Mouse (Mus musculus) CH12.LX (cell line): ENCODE measurements around the gene Epas1. TPM values are rescaled to one million over a fixed set of nuclear protein-coding genes. Genes with fewer than 3 reads are reported as not detected.

Source experiments
- DNase-seq: peaks from one replicate; pipeline ENCODE4 v3.0.0-alpha.2; 2013; ENCODE audit errors: extremely low read depth
- H3K27ac ChIP-seq: 2 replicates; pipeline ENCODE4 v1.5.1; 2012; ENCODE audit warnings: low read depth, mild to moderate bottlenecking, control low read depth, moderate library complexity; ENCODE audit not compliant: insufficient read depth
- H3K27me3 ChIP-seq: replicated peaks from 2 replicates; pipeline ENCODE3; 2012; ENCODE audit warnings: inconsistent platforms
- H3K36me3 ChIP-seq, 2 experiments: replicated peaks in 1 of 2; 2 replicates each; pipeline versions ENCODE3 to v1.6.1; 2012; ENCODE audit warnings: inconsistent platforms in 1 of 2, low read length in 1 of 2, mild to moderate bottlenecking in 1 of 2, mixed read lengths in 1 of 2, moderate library complexity in 1 of 2; ENCODE audit not compliant: control insufficient read depth in 1 of 2, insufficient read depth in 1 of 2
- H3K4me1 ChIP-seq, 2 experiments: 2 replicates each; pipeline ENCODE4 v1.6.1; 2012; ENCODE audit warnings: inconsistent platforms in 1 of 2, moderate library complexity in 1 of 2; ENCODE audit not compliant: insufficient read depth in 2 of 2, control insufficient read depth in 1 of 2
- H3K4me2 ChIP-seq: 2 replicates; pipeline ENCODE4 v1.6.1; 2012; ENCODE audit warnings: low read depth, mild to moderate bottlenecking, control low read depth; ENCODE audit not compliant: poor library complexity, insufficient read depth, severe bottlenecking
- H3K4me3 ChIP-seq, 3 experiments: fragments of 150-350 bp in 1 of 3; sonication (generic) in 1 of 3; replicated peaks in 1 of 3; 2 replicates each; pipeline versions ENCODE3 to v1.5.1; 2011 to 2012; ENCODE audit warnings: low read depth in 2 of 3, low read length in 2 of 3, mild to moderate bottlenecking in 2 of 3, moderate library complexity in 2 of 3, control low read depth in 1 of 3, improper control_type of control experiment in 1 of 3, inconsistent platforms in 1 of 3, mixed read lengths in 1 of 3; ENCODE audit not compliant: poor library complexity in 1 of 3
- H3K79me2 ChIP-seq: replicated peaks from 2 replicates; pipeline ENCODE4 v1.6.1; 2012; ENCODE audit warnings: mild to moderate bottlenecking, moderate library complexity; ENCODE audit not compliant: control insufficient read depth, poor library complexity, insufficient read depth, severe bottlenecking; ENCODE audit errors: extremely low read depth
- H3K9ac ChIP-seq: 2 replicates; pipeline ENCODE4 v1.6.1; 2012; ENCODE audit warnings: low read depth, mild to moderate bottlenecking, control low read depth, moderate library complexity; ENCODE audit not compliant: insufficient read depth
- H3K9me3 ChIP-seq: replicated peaks from 2 replicates; pipeline ENCODE3; 2012; ENCODE audit warnings: low read length, inconsistent platforms, mixed read lengths
- BHLHE40 ChIP-seq: IDR thresholded peaks from 2 replicates; pipeline ENCODE4 v1.6.1; 2011; ENCODE audit warnings: mild to moderate bottlenecking, low read depth, low read length, improper control_type of control experiment
- CTCF ChIP-seq, 2 experiments: IDR thresholded peaks in 1 of 2; conservative IDR thresholded peaks in 1 of 2; 2 replicates each; pipeline ENCODE4 v1.5.1; 2011 to 2012; ENCODE audit warnings: low read depth in 2 of 2, low read length in 2 of 2, improper control_type of control experiment in 1 of 2, inconsistent platforms in 1 of 2, mild to moderate bottlenecking in 1 of 2, moderate library complexity in 1 of 2
- ELF1 ChIP-seq: IDR thresholded peaks from 2 replicates; pipeline ENCODE4 v1.6.1; 2014; ENCODE audit warnings: low read depth, mild to moderate bottlenecking, inconsistent platforms, low read length, improper control_type of control experiment
- EP300 ChIP-seq: IDR thresholded peaks from 2 replicates; pipeline ENCODE4 v1.6.1; 2011; ENCODE audit warnings: low read length, improper control_type of control experiment
- GABPA ChIP-seq: IDR thresholded peaks from 2 replicates; pipeline ENCODE4 v1.6.1; 2012; ENCODE audit warnings: low read depth, low read length, improper control_type of control experiment, inconsistent platforms; ENCODE audit not compliant: insufficient replicate concordance
- HCFC1 ChIP-seq: IDR thresholded peaks from 2 replicates; pipeline ENCODE4 v1.6.1; 2012; ENCODE audit warnings: low read depth, mild to moderate bottlenecking, inconsistent platforms, low read length, improper control_type of control experiment
- IRF4 ChIP-seq: IDR thresholded peaks from 2 replicates; pipeline ENCODE4 v1.6.1; 2014; ENCODE audit warnings: low read depth, mild to moderate bottlenecking, inconsistent platforms, low read length, improper control_type of control experiment
- JUN ChIP-seq: IDR thresholded peaks from 2 replicates; pipeline ENCODE4 v1.6.1; 2011; ENCODE audit warnings: low read depth, mild to moderate bottlenecking, low read length, improper control_type of control experiment, moderate library complexity; ENCODE audit not compliant: insufficient read depth
- JUND ChIP-seq: conservative IDR thresholded peaks from 2 replicates; pipeline ENCODE4 v1.6.1; 2011; ENCODE audit warnings: low read depth, low read length, improper control_type of control experiment
- KAT2A ChIP-seq: IDR thresholded peaks from 2 replicates; pipeline ENCODE4 v1.6.1; 2012; ENCODE audit warnings: low read length, improper control_type of control experiment, inconsistent platforms; ENCODE audit not compliant: insufficient replicate concordance
- MAZ ChIP-seq: IDR thresholded peaks from 2 replicates; pipeline ENCODE4 v1.6.1; 2012; ENCODE audit warnings: low read depth, mild to moderate bottlenecking, inconsistent platforms, low read length, improper control_type of control experiment, moderate library complexity
- MEF2A ChIP-seq: IDR thresholded peaks from 2 replicates; pipeline ENCODE4 v1.6.1; 2014; ENCODE audit warnings: low read depth, mild to moderate bottlenecking, inconsistent platforms, low read length, improper control_type of control experiment, borderline replicate concordance
- NELFE ChIP-seq: IDR thresholded peaks from 2 replicates; pipeline ENCODE4 v1.6.1; 2011; ENCODE audit warnings: low read depth, low read length, improper control_type of control experiment
- PAX5 ChIP-seq: IDR thresholded peaks from 2 replicates; pipeline ENCODE4 v1.6.1; 2012; ENCODE audit warnings: low read length, inconsistent platforms, mixed read lengths
- RAD21 ChIP-seq: IDR thresholded peaks from 2 replicates; pipeline ENCODE4 v1.6.1; 2011; ENCODE audit warnings: low read depth, mild to moderate bottlenecking, low read length, improper control_type of control experiment, moderate library complexity
- SIN3A ChIP-seq: IDR thresholded peaks from 2 replicates; pipeline ENCODE4 v1.6.1; 2012; ENCODE audit warnings: low read length, improper control_type of control experiment, inconsistent platforms
- SMC3 ChIP-seq: IDR thresholded peaks from 2 replicates; pipeline ENCODE4 v1.6.1; 2011; ENCODE audit warnings: low read depth, low read length, improper control_type of control experiment
- TBP ChIP-seq: conservative IDR thresholded peaks from 2 replicates; pipeline ENCODE4 v1.6.1; 2011; ENCODE audit warnings: low read depth, low read length, improper control_type of control experiment
- UBTF ChIP-seq: IDR thresholded peaks from 2 replicates; pipeline ENCODE4 v1.6.1; 2012; ENCODE audit warnings: low read depth, mild to moderate bottlenecking, inconsistent platforms, low read length, improper control_type of control experiment, moderate library complexity
- USF1 ChIP-seq: IDR thresholded peaks from 2 replicates; pipeline ENCODE4 v1.6.1; 2014; ENCODE audit warnings: low read depth, mild to moderate bottlenecking, inconsistent platforms, low read length, improper control_type of control experiment
- USF2 ChIP-seq: conservative IDR thresholded peaks from 2 replicates; pipeline ENCODE4 v1.6.1; 2011; ENCODE audit warnings: low read depth, low read length, improper control_type of control experiment
- dilution Hi-C: fragments of 300-500 bp; cut with MboI; formaldehyde crosslinking; loops from 2 replicates; pipeline ENCODE4 v1.14.3; 2020; ENCODE audit warnings: low sequenced_read_pairs; ENCODE audit not compliant: extremely low pct_unique_long_range_greater_than_20kb, extremely low pct_ligation_motif_present
- in situ Hi-C: fragments of 300-500 bp; cut with MboI; formaldehyde crosslinking; loops from 3 replicates; pipeline ENCODE4 v1.14.3; 2019; ENCODE audit warnings: low sequenced_read_pairs, low pct_ligation_motif_present, low pct_unique_long_range_greater_than_20kb, mixed read lengths
- polyA plus RNA-seq: library from polyadenylated mRNA; unstranded; fragments of >175 nt; gene quantifications from 2 replicates; pipeline ENCODE4 v1.2.1, GENCODE M21; 2012; ENCODE audit warnings: low read depth; ENCODE audit not compliant: insufficient read length
- total RNA-seq, 2 experiments: library from RNA; depleted of rRNA; stranded (reverse); fragments of 300-350 nt in 1 of 2; fragments of >200 nt in 1 of 2; gene quantifications; 2 replicates each; pipeline ENCODE4 v1.2.3; 2012 to 2014

Gene Epas1
- total and polyA plus RNA-seq, 3 experiments: 0.08 to 0.14 (median 0.11) TPM

DNA sequence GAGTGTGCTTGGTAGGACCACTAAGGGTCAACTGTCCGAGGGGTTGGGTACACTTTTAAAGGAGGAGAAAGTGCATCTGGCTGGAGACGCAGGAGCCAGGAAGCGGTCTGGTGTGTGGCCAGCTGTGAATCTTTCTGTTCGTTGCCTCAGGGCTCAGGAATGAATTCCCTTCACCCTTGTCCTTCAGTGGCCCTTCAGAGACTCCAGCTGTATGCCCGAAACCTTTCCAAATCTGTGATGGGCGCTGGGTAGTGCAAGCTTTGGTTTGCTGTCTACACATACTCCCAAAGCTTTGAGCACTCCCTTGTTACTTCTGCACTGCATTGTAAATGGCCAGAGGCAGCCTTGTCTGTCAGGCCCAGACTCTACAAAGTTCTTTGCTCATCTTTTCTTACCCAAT is 15.0 kb upstream of the Epas1 start:
- no peaks in the 10 kb centered on the region for H3K36me3 ChIP-seq
- H3K4me1 ChIP-seq: peaks cover 2 to 3% of the 10 kb centered on the region in 2 experiments; a peak in 2 of 4 replicates
- no peak overlapping the region for H3K9ac ChIP-seq
- dilution Hi-C loops (no loop called here), in situ Hi-C loops (no loop called here)
- H3K79me2 ChIP-seq: no peaks in the 10 kb centered on the region
- DNase-seq: no peak
- no peak overlapping the region for H3K4me3 ChIP-seq
- no peaks in the 10 kb centered on the region for H3K27me3 ChIP-seq
- no peak overlapping the region for H3K4me2 ChIP-seq
- H3K9me3 ChIP-seq: no peaks in the 10 kb centered on the region
- TF ChIP-seq CTCF (conservative IDR thresholded peaks at IDR 0.05 in 1 of 2, IDR thresholded peaks at IDR 0.05 in 1 of 2; ENCODE audit: low read depth in 2 of 2, low read length in 2 of 2): no peak
- no peak for TF ChIP-seq GABPA
- no peak for TF ChIP-seq MAZ
- no peak for TF ChIP-seq PAX5
- no peak for TF ChIP-seq JUN
- no peak for TF ChIP-seq HCFC1
- TF ChIP-seq USF2: no peak
- no peak for TF ChIP-seq IRF4
- no peak for TF ChIP-seq USF1
- TF ChIP-seq BHLHE40: no peak
- no peak for TF ChIP-seq NELFE
- TF ChIP-seq JUND: no peak
- no peak for TF ChIP-seq KAT2A
- TF ChIP-seq ELF1: no peak
- no peak for TF ChIP-seq SIN3A
- TF ChIP-seq TBP: no peak
- TF ChIP-seq EP300: no peak
- TF ChIP-seq UBTF: no peak
- no peak for TF ChIP-seq RAD21
- H3K27ac ChIP-seq: no peak overlapping the region

DNA sequence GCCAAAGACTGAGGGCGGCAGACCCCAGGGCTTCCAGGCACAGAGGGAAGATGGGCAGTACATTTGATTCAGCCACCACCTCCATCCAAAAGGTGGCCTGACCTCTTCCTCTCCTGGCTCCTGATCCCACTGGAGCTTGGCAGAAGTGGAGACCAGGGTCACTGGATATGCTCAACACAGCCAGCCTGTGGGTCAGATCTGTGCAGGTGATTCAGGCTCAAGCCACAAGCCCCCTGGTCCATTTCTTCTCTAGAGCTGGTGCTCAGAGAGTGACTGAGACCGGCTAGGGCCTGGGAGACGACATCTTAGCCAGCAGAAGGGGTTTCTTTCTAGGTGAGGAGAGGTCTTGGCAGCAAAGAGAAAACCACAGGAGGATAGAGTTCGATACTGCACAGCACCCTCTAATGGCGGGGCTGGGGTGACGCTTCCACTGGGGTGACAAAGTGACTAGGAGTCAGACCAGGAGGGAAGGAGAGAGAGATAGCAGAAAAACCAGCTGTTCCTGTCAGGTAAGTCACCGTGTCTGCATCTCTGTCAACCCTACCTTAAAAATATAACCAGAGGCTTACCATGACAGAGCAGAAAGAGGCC is 10.1 kb upstream of the Epas1 start:
- in situ Hi-C loops (no loop called here), dilution Hi-C loops (no loop called here)
- Histone ChIP-seq H3K79me2 (no peaks in the 10 kb centered on the region), H3K36me3 (no peaks in the 10 kb centered on the region), H3K9me3 (no peaks in the 10 kb centered on the region), H3K4me1 (0 out of 4 replicates have a peak, but pooled peaks cover 0 to 2% of the 10 kb centered on the region in 2 experiments), H3K27me3 (no peaks in the 10 kb centered on the region), H3K4me3 (no peak overlapping the region), H3K4me2 (no peak overlapping the region), H3K27ac (no peak overlapping the region), H3K9ac (no peak overlapping the region)
- DNase-seq: peak; percentile 19
- TF ChIP-seq MEF2A (no peak), RAD21 (peak; percentile 36), SMC3 (peak; percentile 54), CTCF (conservative IDR thresholded peaks at IDR 0.05 in 1 of 2, IDR thresholded peaks at IDR 0.05 in 1 of 2; ENCODE audit: low read depth in 2 of 2, low read length in 2 of 2) (peak; percentile 16 to 56; a peak in 3 of 4 replicates)
